Mouse (Mus musculus) ES-CJ7 (cell line): ENCODE measurements around the gene 4931406C07Rik.
"Not testable (repeated sequence)": the region's sequence is repeated elsewhere in the genome, so short reads cannot be mapped to it uniquely, and the experiment has no call there.

ENCODE experiments used
- DNase-seq: peaks from one replicate; pipeline ENCODE4 v3.0.0; 2011; ENCODE audit warnings: low read depth, low spot score

The 4931406C07Rik gene

DNA sequence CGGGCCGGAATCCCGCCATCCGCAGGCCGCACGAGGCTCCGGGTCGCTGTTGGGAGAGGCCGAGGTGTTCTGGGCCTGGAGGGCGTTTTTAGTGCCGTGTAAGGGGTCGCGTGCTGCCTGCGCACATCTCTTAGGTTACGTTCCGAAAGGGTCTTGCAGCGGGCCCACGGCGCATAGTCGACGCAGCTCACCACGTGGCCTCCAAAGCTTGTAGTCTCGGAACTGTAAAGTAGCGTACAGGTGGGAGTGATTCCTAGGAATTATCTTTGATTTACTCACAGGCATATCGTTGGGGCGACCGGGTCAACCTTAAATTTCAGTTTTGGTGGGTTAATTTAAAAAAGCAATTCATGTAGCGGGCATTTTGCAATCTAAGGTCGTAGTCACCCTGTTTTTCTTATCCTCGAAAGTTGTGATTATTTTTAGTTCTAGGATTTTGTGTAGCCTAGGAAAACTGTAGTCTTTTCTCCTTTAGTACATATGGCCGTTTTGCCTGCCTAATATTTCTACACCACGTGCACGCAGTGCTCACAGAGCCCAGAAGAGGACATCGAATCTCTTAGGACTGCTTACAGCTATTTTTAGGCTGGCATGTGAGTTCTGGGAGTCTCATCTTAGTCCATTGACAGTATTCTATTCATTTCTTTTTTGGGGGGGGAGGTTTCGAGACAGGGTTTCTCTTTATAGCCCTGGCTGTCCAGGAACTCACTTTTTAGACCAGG, at the start of gene 4931406C07Rik:
Gene 4931406C07Rik (minus strand): TSS at position 51 of the 722 bp plus-strand sequence.
- DNase-seq: peak; percentile 59

- no peak for DNase-seq
These were observed 43.7 kb upstream of the 4931406C07Rik start for GRCm38 (mm10) chr9:15349925-15350324.

GRCm38 (mm10) chr9:15337776-15338175, 31.5 kb upstream of the 4931406C07Rik start:
- DNase-seq: no peak

- no peak for DNase-seq
These were observed 12.0 kb upstream of the 4931406C07Rik start for GRCm38 (mm10) chr9:15318170-15318742.

- DNase-seq: no peak
These were observed 11.2 kb upstream of the 4931406C07Rik start for GRCm38 (mm10) chr9:15317223-15318169.

GRCm38 (mm10) chr9:15316296-15316695, 10.0 kb upstream of the 4931406C07Rik start:
- not testable (repeated sequence) for DNase-seq

DNA sequence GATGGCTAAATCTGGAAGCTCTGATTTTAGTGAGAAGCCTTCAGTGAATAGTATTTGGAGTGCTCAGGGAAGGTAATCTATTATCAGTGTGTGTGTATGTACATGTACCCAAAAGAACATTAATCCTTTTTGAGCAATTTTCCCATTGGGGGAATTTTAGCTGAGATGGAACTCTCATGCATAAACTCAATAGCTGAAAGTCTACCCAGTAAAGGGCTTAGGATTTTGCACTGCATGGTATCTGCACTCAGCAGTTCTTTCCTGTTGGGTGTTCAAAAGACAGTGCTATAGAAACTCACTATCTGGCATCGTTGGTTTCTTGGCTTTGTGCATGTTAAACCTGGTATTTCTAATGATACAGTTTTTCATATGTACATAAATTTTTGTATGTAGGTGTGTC, 8.4 kb upstream of the 4931406C07Rik start:
- DNase-seq: no peak

DNA sequence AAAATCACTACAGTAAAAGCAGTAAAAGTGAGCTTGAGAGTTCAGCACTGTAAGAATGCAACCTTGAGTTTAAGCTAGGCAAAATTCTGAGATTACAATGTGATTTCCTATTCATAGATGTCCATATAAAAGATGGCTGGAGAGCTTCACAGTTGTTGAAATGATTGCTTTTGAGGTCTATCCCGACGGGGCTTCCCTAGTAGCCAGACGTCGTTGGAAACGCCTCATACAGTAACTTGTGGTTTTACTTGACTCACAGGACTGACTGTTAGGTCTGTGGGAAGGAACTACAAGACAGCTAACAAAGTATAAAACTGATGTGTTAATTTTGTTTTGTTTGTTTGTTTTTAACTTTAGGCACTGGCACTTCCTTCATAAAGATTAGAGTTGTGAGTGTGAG, 7.4 kb upstream of the 4931406C07Rik start:
- DNase-seq: no peak

DNA sequence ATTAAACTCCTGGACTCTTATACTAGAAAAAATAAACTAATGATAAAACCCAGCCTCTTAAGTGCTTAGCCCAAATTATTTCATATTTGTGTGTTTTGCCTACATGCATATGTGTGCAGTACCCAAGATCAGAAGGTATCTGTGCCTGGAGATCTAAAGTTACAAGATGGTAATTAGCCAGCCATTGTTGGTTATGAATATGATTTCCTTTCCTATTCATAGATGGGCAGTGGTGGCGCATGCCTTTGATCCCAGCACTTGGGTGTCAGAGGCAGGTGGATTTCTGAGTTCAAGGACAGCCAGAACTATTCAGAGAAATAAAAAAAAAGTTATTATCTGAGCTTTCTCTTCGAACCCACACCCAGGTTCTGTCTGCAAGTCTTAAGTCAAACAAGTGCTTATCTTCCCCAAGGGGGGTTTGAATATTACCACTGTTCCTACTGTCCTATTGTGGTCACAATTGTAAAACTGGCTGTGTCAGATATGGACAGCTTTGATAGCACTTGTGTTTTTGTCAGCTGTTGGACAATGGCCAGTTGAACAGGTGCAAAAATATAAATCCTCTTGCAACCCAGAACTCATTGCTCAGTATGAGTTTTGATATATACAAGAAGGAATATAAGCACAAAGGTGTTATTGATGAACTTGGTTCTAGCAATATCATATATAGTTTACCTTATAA, 5.9 kb upstream of the 4931406C07Rik start:
- no peak for DNase-seq

- DNase-seq: no peak
These were observed 3.9 kb upstream of the 4931406C07Rik start for GRCm38 (mm10) chr9:15310179-15310578.

- no peak for DNase-seq
These were observed 3.2 kb upstream of the 4931406C07Rik start for GRCm38 (mm10) chr9:15309425-15309824.

DNA sequence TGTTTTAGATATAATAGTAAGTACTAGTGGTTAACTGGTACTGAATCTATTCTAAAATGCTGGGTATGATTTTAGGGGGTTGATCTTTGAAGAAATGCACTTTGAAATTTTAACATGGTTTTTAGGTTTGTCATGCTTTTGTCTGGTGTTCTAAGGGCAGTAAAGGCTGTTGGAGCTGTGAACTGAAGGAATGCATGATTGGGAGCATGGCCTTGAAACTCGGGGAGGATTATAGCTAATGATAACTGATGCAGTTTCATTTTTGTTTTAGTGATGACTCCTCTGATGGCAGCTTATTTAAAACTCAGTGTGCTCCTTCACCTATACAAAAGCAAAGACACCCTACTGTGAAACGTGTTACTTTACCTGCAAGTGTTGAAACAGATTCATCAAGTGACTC, 2.0 kb upstream of the 4931406C07Rik start:
- no peak for DNase-seq

GRCm38 (mm10) chr9:15307257-15307656, 1.0 kb upstream of the 4931406C07Rik start:
- no peak for DNase-seq

DNA sequence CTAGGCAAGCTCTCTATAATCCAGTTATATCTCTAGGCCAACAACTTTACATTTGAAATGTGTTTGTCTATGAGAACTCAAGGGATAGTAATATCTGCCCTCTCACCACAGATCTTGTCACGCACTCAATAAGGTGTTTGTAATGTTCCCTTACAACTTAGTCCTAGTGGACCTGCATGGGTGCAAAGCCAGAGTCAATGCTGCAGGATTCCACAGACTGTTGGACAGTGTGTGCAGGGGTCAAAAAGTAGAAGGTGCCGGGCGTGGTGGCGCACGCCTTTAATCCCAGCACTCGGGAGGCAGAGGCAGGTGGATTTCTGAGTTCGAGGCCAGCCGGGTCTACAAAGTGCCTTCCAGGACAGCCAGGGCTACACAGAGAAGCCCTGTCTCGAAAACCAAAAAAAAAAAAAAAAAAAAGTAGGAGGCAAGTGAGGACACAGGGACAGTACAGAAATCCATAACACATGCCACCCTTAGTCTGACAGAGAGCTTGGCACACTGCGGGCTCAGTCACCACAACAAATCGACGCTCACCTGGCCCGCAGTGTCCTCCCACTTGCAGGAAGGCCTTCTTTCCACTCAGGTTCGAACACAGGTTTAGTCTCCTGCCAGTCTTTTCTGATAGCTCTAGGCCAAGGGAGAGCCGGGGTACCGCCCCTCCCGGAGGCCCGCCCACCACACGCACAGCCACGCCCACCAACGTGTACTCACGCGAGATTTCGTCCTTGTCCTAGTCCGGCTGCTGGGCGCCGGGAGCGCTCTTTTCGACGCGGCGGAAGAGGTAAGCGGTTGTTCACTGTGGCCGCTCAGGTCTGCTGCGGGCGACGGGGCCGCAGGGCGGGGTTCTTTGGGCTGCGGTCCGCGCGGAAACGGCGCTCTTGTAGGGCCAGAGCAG, 498 bp downstream of the 4931406C07Rik start, which contains the start of gene Taf1d:
Gene Taf1d (plus strand): TSS at position 712 of the 895 bp plus-strand sequence.
- peak; percentile 95 for DNase-seq

- DNase-seq: peak; percentile 70
These were observed 3.4 kb downstream of the 4931406C07Rik start for GRCm38 (mm10) chr9:15302881-15303280.

DNA sequence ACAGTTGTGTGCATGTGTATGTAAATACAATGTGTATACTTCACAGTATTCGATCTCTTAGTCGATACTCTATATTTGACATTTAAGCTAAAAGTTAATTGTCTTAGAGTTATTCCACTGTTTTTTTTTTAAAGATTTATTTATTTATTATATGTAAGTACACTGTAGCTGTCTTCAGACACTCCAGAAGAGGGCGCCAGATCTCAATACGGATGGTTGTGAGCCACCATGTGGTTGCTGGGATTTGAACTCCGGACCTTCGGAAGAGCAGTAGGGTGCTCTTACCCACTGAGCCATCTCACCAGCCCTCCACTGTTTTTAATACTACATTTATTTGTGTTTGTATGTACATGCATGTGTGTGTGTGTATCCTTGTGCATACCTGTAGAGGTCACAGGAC, 4.2 kb downstream of the 4931406C07Rik start:
- DNase-seq: not testable (repeated sequence)

- no peak for DNase-seq
These were observed 4.8 kb downstream of the 4931406C07Rik start for GRCm38 (mm10) chr9:15301399-15301798.

DNA sequence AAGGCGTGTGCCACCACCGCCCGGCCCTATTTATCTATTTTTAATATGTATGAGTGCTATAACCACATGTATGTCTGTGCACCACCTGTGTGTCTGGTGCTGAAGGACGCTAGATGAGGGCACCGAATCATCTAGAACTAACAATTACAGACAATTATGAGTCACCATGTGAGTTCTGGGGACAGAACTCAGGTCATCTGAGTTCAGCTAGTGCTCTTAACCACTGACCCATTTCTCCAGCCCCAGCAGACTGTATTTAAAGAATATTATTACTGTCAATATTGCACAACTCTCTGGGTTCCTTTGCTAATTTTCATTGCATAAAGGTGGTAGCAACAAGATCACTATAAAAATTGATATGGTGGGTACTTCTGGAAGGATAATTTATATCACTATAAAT, 6.2 kb downstream of the 4931406C07Rik start:
- DNase-seq: no peak

DNA sequence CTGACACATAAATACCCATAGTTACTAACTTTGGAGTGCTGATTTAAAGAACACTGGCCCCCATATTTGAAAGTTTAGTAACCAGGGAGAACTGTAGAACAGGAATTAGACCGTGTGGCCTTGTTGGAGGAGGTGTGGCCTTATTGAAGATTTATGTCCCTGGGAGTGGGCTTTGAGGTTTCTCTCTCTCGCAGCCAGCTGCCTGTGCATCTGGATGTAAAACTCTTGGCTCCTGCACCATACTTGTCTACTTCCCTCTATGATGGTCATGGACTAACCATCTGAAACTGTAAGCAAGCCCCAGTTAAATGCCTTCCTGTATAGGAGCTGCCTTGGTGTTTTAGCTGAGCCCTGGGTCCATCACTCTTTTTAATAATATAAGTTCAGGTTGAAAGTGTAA, 7.8 kb downstream of the 4931406C07Rik start:
- DNase-seq: no peak

- no peak for DNase-seq
These were observed 9.1 kb downstream of the 4931406C07Rik start for GRCm38 (mm10) chr9:15297112-15297511.
